Mouse (Mus musculus) ES-E14 (cell line): ENCODE data around the gene Dab1.

Experiments used
- CHD2 ChIP-seq: IDR thresholded peaks from 2 replicates; pipeline ENCODE4 v1.6.1; 2014; ENCODE audit warnings: mild to moderate bottlenecking, low read depth, low read length, inconsistent platforms
- HCFC1 ChIP-seq: IDR thresholded peaks from 2 replicates; pipeline ENCODE4 v1.6.1; 2012; ENCODE audit warnings: low read length, inconsistent platforms, borderline replicate concordance; ENCODE audit not compliant: insufficient read depth
- MAFK ChIP-seq: IDR thresholded peaks from 2 replicates; pipeline ENCODE4 v1.6.1; 2014; ENCODE audit warnings: mild to moderate bottlenecking, low read depth, low read length, inconsistent platforms; ENCODE audit not compliant: insufficient read depth
- ZC3H11A ChIP-seq: IDR thresholded peaks from 2 replicates; pipeline ENCODE4 v1.6.1; 2012; ENCODE audit warnings: low read depth, mild to moderate bottlenecking, inconsistent platforms, low read length, borderline replicate concordance
- ZNF384 ChIP-seq: IDR thresholded peaks from 2 replicates; pipeline ENCODE4 v1.6.1; 2012; ENCODE audit warnings: low read depth, low read length, inconsistent platforms

DNA sequence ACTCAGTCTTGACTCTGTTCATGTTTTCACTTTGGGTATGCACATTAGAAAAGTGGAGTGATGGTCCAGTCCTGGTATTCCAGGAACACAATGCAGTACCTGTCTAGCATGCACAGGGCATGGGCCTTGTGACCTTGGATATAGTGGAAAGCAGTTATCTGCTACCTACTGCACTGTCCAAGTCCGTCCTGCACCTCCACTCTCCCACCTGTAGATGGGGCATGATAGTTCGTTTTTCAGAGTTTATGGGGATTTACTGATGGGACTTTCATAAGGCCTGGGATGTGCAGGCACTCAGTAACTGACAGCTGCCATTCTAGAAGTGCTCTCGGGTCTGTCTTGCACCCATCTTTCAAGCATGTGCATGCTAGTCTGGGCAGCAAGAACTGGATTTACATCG is 951.4 kb downstream of the Dab1 start:
- TF ChIP-seq CHD2: no peak
- no peak for TF ChIP-seq MAFK
- TF ChIP-seq HCFC1: no peak
- TF ChIP-seq ZC3H11A: no peak
- TF ChIP-seq ZNF384: no peak
